Mouse (Mus musculus): ENCODE results near the gene Arg1.

DNA sequence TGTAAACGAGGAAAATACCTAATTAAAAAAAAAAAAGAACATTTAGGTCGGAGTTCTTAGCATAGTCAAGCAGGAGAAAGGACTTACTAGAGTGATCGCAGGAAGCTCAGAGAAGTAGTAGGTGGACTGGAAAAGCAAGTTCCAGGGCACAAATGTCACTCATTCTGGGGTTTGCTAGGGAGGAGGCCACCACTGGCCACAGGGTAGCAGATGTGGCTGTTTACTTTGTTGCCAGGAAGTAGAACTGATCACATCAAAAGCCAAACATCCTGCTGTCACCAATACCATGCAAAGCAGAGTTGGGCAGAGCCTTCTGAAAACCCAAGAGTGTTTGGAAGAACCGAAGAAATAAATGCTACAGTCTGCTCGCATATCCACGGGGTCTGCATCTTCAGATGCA, 26.6 kb upstream of the Arg1 start:
- TF ChIP-seq EP300 (IDR thresholded peaks at IDR 0.05) (no peak), CTCF (IDR thresholded peaks at IDR 0.05) (no peak)
